Mouse (Mus musculus) G1E (cell line): Measurements from ENCODE around the gene Wrb.

Experiments
- CTCF ChIP-seq: IDR thresholded peaks from 2 replicates; pipeline ENCODE4 v1.5.1; 2012; ENCODE audit warnings: low read depth, low read length, inconsistent platforms, mixed read lengths
- GATA1 ChIP-seq: IDR thresholded peaks from 2 replicates; pipeline ENCODE4 v1.6.1; 2012; ENCODE audit warnings: borderline replicate concordance, low read length, inconsistent platforms, mixed read lengths

DNA sequence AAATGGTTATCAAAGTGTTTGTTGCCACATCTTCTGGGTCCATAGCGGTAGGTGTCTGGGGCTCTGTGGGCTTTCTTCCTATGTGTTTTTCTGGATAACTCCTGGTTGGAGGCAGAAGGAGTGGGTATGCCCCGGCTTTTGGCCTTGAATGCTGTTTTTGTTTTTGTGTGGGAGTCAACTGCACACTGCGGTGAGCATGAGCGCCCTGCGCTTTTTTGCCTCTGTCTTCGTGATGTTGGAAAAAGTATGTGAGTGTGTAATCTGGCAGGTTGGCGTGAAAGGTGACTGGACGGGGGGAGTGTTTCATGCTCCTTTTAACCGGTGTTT is 55.5 kb downstream of the Wrb start:
- no peak for TF ChIP-seq CTCF
- no peak for TF ChIP-seq GATA1
